In the genomic region with DNA sequence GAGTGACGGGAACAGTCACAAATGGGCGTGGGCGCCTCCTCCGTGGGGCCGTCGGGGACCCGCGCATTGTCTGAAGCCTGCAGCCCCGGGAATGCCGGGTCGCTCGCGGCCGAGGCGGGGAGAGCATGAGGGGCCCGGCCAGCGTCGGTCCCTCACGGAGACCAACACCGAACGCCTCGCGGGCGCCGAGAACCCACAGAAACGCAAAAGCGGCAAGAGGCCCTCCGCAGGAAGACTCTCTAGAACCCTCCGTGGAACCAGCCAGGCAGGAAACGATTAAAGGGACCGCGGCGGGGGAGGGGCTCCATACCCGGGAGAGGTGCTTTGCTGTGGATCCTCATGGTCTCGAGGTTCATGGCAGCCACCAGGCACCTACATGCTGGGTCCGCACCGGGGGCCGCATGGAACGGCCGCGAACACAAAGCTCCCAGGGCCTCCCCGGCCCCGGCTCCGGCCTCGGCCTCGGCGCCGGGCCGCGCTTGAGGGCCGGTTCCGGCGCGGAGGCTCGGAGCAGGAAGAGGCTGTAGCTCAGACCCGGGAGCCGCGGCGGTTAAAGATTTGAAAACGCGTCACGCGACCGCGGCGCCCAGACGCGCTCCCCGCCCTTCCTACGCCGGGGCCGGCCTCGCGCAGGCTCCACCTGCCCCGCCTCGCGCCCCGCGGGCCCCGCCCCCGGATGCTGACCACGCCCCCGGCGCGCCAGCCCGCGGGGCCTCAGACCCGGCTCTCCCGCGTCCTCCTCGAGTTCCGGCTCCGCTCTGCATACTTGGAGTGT, we compare ENCODE assay signal across 8 mouse cellular contexts. TPM values are rescaled to one million over a fixed set of nuclear protein-coding genes. Genes with fewer than 3 reads are reported as not detected.
DNase-seq lines count a peak whose midpoint lies in the region; ATAC-seq and TF ChIP-seq lines count a peak whose summit lies in the region.

A gene (minus strand): TSS at position 560 of the 775 bp plus-strand sequence.
A gene (plus strand): TSS at position 694 of the 775 bp plus-strand sequence.

- WGBS in forebrain, embryonic 10.5 days: under 1% methylated on average over 86 of the region's 93 CpGs
- WGBS in heart, embryonic 15.5 days: under 1% methylated on average over 82 of the region's 93 CpGs
- under 1% methylated on average over 93 of the region's 93 CpGs for WGBS in liver, embryonic 13.5 days (ENCODE audit: insufficient replicate concordance)
- WGBS in stomach, embryonic 14.5 days: under 1% methylated on average over 83 of the region's 93 CpGs

- H3K4me1 ChIP-seq in CH12.LX (ENCODE audit: control insufficient read depth in 1 of 2, insufficient read depth in 2 of 2): peaks cover 6 to 47% of the 10 kb centered on the region in 2 experiments
- H3K4me1 ChIP-seq in forebrain, embryonic 10.5 days: peaks cover 25% of the 10 kb centered on the region
- peaks cover 16% of the 10 kb centered on the region for H3K4me1 ChIP-seq in heart, embryonic 15.5 days (replicated peaks)
- H3K4me1 ChIP-seq in liver, embryonic 13.5 days (replicated peaks): peaks cover 39% of the 10 kb centered on the region
- 0 out of 2 replicates have a peak, but pooled peaks cover 4% of the 10 kb centered on the region for H3K4me1 ChIP-seq in stomach, embryonic 14.5 days (ENCODE audit: control insufficient read depth, insufficient read depth, low read length)

- H3K4me3 ChIP-seq in CH12.LX (replicated peaks in 1 of 3; ENCODE audit: low read depth in 2 of 3, low read length in 2 of 3, poor library complexity in 1 of 3): peak within 1 kb of the TSS; percentile 71 to 100 (median 85)
- peak within 1 kb of the TSS; percentile 84 for H3K4me3 ChIP-seq in forebrain, embryonic 10.5 days
- peak within 1 kb of the TSS; percentile 88 for H3K4me3 ChIP-seq in heart, embryonic 15.5 days
- H3K4me3 ChIP-seq in liver, embryonic 13.5 days (replicated peaks): peak within 1 kb of the TSS; percentile 85
- peak within 1 kb of the TSS; percentile 82 for H3K4me3 ChIP-seq in stomach, embryonic 14.5 days (ENCODE audit: low read depth, low read length)

- peak within 1 kb of the TSS; percentile 58 for H3K4me2 ChIP-seq in CH12.LX (ENCODE audit: insufficient read depth, low read depth, poor library complexity, severe bottlenecking)
- peak within 1 kb of the TSS; percentile 86 for H3K4me2 ChIP-seq in heart, embryonic 15.5 days
- H3K4me2 ChIP-seq in liver, embryonic 13.5 days: peak within 1 kb of the TSS; percentile 81
- peak within 1 kb of the TSS; percentile 56 for H3K4me2 ChIP-seq in stomach, embryonic 14.5 days (replicated peaks; ENCODE audit: low read depth, low read length)

- H3K36me3 ChIP-seq in CH12.LX (replicated peaks in 1 of 2; ENCODE audit: control insufficient read depth in 1 of 2, insufficient read depth in 1 of 2, low read length in 1 of 2): peaks cover 12 to 36% of the 10 kb centered on the region in 2 experiments
- H3K36me3 ChIP-seq in forebrain, embryonic 10.5 days (replicated peaks): peaks cover 43% of the 10 kb centered on the region
- H3K36me3 ChIP-seq in heart, embryonic 15.5 days: peaks cover 11% of the 10 kb centered on the region; the same call in 1 of the 2 replicates
- peaks cover 34% of the 10 kb centered on the region for H3K36me3 ChIP-seq in liver, embryonic 13.5 days
- peaks cover 11% of the 10 kb centered on the region; the same call in 1 of the 2 replicates for H3K36me3 ChIP-seq in stomach, embryonic 14.5 days (ENCODE audit: control insufficient read depth, insufficient read depth, low read length)

- H3K79me2 ChIP-seq in CH12.LX (replicated peaks; ENCODE audit: control insufficient read depth, extremely low read depth, insufficient read depth, poor library complexity, severe bottlenecking): peaks cover 52% of the 10 kb centered on the region

- peak within 1 kb of the TSS; percentile 61 for H3K27ac ChIP-seq in CH12.LX (ENCODE audit: insufficient read depth, low read depth)
- peak within 1 kb of the TSS; percentile 97 for H3K27ac ChIP-seq in forebrain, embryonic 10.5 days
- H3K27ac ChIP-seq in heart, embryonic 15.5 days: peak within 1 kb of the TSS; percentile 87
- peak within 1 kb of the TSS; percentile 94 for H3K27ac ChIP-seq in liver, embryonic 13.5 days
- H3K27ac ChIP-seq in stomach, embryonic 14.5 days (ENCODE audit: low read length): peak within 1 kb of the TSS; percentile 84

- ATAC-seq in heart, embryonic 15.5 days (replicated peaks; ENCODE audit: insufficient number of reproducible peaks, insufficient read depth, low FRiP score, low read depth): peak; percentile 96
- ATAC-seq in liver, embryonic 13.5 days (ENCODE audit: low read depth): peak; percentile 97
- peak; percentile 96 for ATAC-seq in stomach, embryonic 14.5 days (ENCODE audit: insufficient number of reproducible peaks, insufficient read depth, low FRiP score, low read depth)

- TF ChIP-seq CTCF in CH12.LX (conservative IDR thresholded peaks at IDR 0.05 in 1 of 2, IDR thresholded peaks at IDR 0.05 in 1 of 2; ENCODE audit: low read depth in 2 of 2, low read length in 2 of 2): no peak

- peak; percentile 87 for TF ChIP-seq POLR2A in CH12.LX (IDR thresholded peaks at IDR 0.05; ENCODE audit: low read depth, low read length)

- in situ Hi-C loops in CH12.LX (cut with MboI; ENCODE audit: low pct_ligation_motif_present, low pct_unique_long_range_greater_than_20kb, low sequenced_read_pairs): no loop called here

- no peaks in the 10 kb centered on the region for H3K9me3 ChIP-seq in CH12.LX (replicated peaks; ENCODE audit: low read length)
- H3K9me3 ChIP-seq in forebrain, embryonic 10.5 days: no peaks in the 10 kb centered on the region
- H3K9me3 ChIP-seq in heart, embryonic 15.5 days (replicated peaks): no peaks in the 10 kb centered on the region
- no peaks in the 10 kb centered on the region for H3K9me3 ChIP-seq in liver, embryonic 13.5 days (replicated peaks)
- H3K9me3 ChIP-seq in stomach, embryonic 14.5 days (ENCODE audit: control insufficient read depth, low read depth, low read length): no peaks in the 10 kb centered on the region

- no peaks in the 10 kb centered on the region for H3K27me3 ChIP-seq in CH12.LX (replicated peaks)
- no peaks in the 10 kb centered on the region for H3K27me3 ChIP-seq in forebrain, embryonic 10.5 days (ENCODE audit: poor library complexity, severe bottlenecking)
- H3K27me3 ChIP-seq in heart, embryonic 15.5 days: no peaks in the 10 kb centered on the region
- no peaks in the 10 kb centered on the region for H3K27me3 ChIP-seq in liver, embryonic 13.5 days
- H3K27me3 ChIP-seq in stomach, embryonic 14.5 days (ENCODE audit: control insufficient read depth, insufficient read depth, low read length): no peaks in the 10 kb centered on the region

- no peak for TF ChIP-seq RAD21 in CH12.LX (IDR thresholded peaks at IDR 0.05; ENCODE audit: low read depth, low read length)

- dilution Hi-C loops in CH12.LX (cut with MboI; ENCODE audit: extremely low pct_ligation_motif_present, extremely low pct_unique_long_range_greater_than_20kb, low sequenced_read_pairs): no loop called here

- no peak for TF ChIP-seq EP300 in CH12.LX (IDR thresholded peaks at IDR 0.05; ENCODE audit: low read length)

- peak within 1 kb of the TSS; percentile 100 for H3K9ac ChIP-seq in CH12.LX (ENCODE audit: insufficient read depth, low read depth)
- H3K9ac ChIP-seq in heart, embryonic 15.5 days: peak within 1 kb of the TSS; percentile 87
- peak within 1 kb of the TSS; percentile 96 for H3K9ac ChIP-seq in liver, embryonic 13.5 days
- H3K9ac ChIP-seq in stomach, embryonic 14.5 days (replicated peaks; ENCODE audit: low read depth, low read length): peak within 1 kb of the TSS; percentile 82

- peak; percentile 81 for DNase-seq in CH12.LX (ENCODE audit: extremely low read depth)
- peak; percentile 65 for DNase-seq in c-Kit-positive CD71-negative TER-119-negative erythroid progenitor cells, embryonic 14.5 days (ENCODE audit: low read depth)
- peak; percentile 86 for DNase-seq in forebrain, embryonic 10.5 days (ENCODE audit: extremely low spot score, low spot score)
- peak; percentile 96 for DNase-seq in kidney, postnatal 14 days
- DNase-seq in liver, embryonic 13.5 days: peak; percentile 88
- DNase-seq in natural killer cell, adult 2 months (ENCODE audit: low spot score in 2 of 2): peak; percentile 88 to 92

TF ChIP-seq in CH12.LX, 34 proteins besides CTCF, POLR2A, EP300 and RAD21 (continues in another document):
- TF ChIP-seq MYC (IDR thresholded peaks at IDR 0.05; ENCODE audit: low read depth, low read length) (0 out of 2 replicates have a peak, but pooled peaks have one; percentile 38), MAFK (IDR thresholded peaks at IDR 0.05; ENCODE audit: insufficient replicate concordance, low read length) (no peak), BHLHE40 (IDR thresholded peaks at IDR 0.05; ENCODE audit: low read depth, low read length) (peak; percentile 95), CHD2 (IDR thresholded peaks at IDR 0.05; ENCODE audit: low read length) (no peak; the same call in 1 of the 2 replicates), ZMIZ1 (IDR thresholded peaks at IDR 0.05; ENCODE audit: low read depth, low read length) (no peak; the same call in 1 of the 2 replicates), ZC3H11A (IDR thresholded peaks at IDR 0.05; ENCODE audit: low read depth, low read length) (no peak), IRF4 (IDR thresholded peaks at IDR 0.05; ENCODE audit: low read depth, low read length) (peak; percentile 69; the same call in 1 of the 2 replicates), SIN3A (IDR thresholded peaks at IDR 0.05; ENCODE audit: low read length) (no peak; the same call in 1 of the 2 replicates), GABPA (IDR thresholded peaks at IDR 0.05; ENCODE audit: insufficient replicate concordance, low read depth, low read length) (no peak), TCF12 (IDR thresholded peaks at IDR 0.05; ENCODE audit: low read depth, low read length) (peak; percentile 66; the same call in 1 of the 2 replicates)

RNA-seq across cellular contexts. Expression of the first gene that starts in this region (rescaled TPM):
- total RNA-seq in CH12.LX (2012; rRNA removed): 50.0 and 59.8 TPM in 2 replicates
- 119 and 143 TPM in 2 replicates for total RNA-seq in CH12.LX (2014; rRNA removed)
- polyA plus RNA-seq in CH12.LX (2012; ENCODE audit: insufficient read length, low read depth): 96.6 and 103 TPM in 2 replicates
- 72.7 and 74.8 TPM in 2 replicates for polyA plus RNA-seq in forebrain, embryonic 10.5 days (2016; fragmentation: Nextera tagmentation; extraction: Ambion mirVana)
- 21.6 and 21.8 TPM in 2 replicates for polyA plus RNA-seq in heart, embryonic 15.5 days (2015; fragmentation: Nextera tagmentation; extraction: Ambion mirVana)
- polyA plus RNA-seq in liver, embryonic 13.5 days (2015; fragmentation: Nextera tagmentation; extraction: Ambion mirVana): 33.0 and 38.8 TPM in 2 replicates
- polyA plus RNA-seq in stomach, embryonic 14.5 days (2014; fragmentation: Nextera tagmentation; extraction: Ambion mirVana): 46.5 and 48.6 TPM in 2 replicates

RNA-seq across cellular contexts. Expression of the second gene that starts in this region (rescaled TPM):
- total RNA-seq in CH12.LX (2012; rRNA removed) (5.0 and 7.0 TPM in 2 replicates), CH12.LX (2014; rRNA removed) (11.1 and 14.6 TPM in 2 replicates)
- polyA plus RNA-seq in CH12.LX (2012; ENCODE audit: insufficient read length, low read depth): 9.9 and 10.2 TPM in 2 replicates
- 9.3 and 9.4 TPM in 2 replicates for polyA plus RNA-seq in forebrain, embryonic 10.5 days (2016; fragmentation: Nextera tagmentation; extraction: Ambion mirVana)
- polyA plus RNA-seq in heart, embryonic 15.5 days (2015; fragmentation: Nextera tagmentation; extraction: Ambion mirVana): 11.2 and 11.7 TPM in 2 replicates
- 3.8 and 5.6 TPM in 2 replicates for polyA plus RNA-seq in liver, embryonic 13.5 days (2015; fragmentation: Nextera tagmentation; extraction: Ambion mirVana)
- 12.5 and 18.5 TPM in 2 replicates for polyA plus RNA-seq in stomach, embryonic 14.5 days (2014; fragmentation: Nextera tagmentation; extraction: Ambion mirVana)

Comparison
In these comparisons a context has a peak if more than half of its experiments do, and no peak if none do; other contexts are left out.
1. Peak in every context shown above with its lines: DNase-seq, ATAC-seq, H3K4me3 ChIP-seq and H3K27ac ChIP-seq.